Mouse (Mus musculus) frontal cortex, postnatal 36 days (tissue): ENCODE results near the gene Gm11437.

ENCODE experiments used
- DNase-seq, 2 experiments: peaks; one replicate each; pipeline ENCODE4 v3.0.0; 2022; ENCODE audit warnings: low spot score in 2 of 2

The Gm11437 gene

GRCm38 (mm10) chr11:84167046-84167526 lies at the start of gene Gm11437:
Gene Gm11437 (minus strand): TSS chr11:84167476.
- DNase-seq: no peak

GRCm38 (mm10) chr11:84210876-84211275 lies 43.6 kb upstream of the Gm11437 start:
- no peak for DNase-seq

- no peak for DNase-seq
These were observed 38.5 kb upstream of the Gm11437 start for GRCm38 (mm10) chr11:84205776-84206175.

- peak; percentile 17 to 40 for DNase-seq
These were observed 30.5 kb upstream of the Gm11437 start for GRCm38 (mm10) chr11:84197607-84198402.

- no peak for DNase-seq
These were observed 27.5 kb upstream of the Gm11437 start for GRCm38 (mm10) chr11:84194751-84195150.

GRCm38 (mm10) chr11:84193249-84193648 lies 26.0 kb upstream of the Gm11437 start:
- DNase-seq: no peak

- DNase-seq: no peak
These were observed 23.4 kb upstream of the Gm11437 start for GRCm38 (mm10) chr11:84190581-84191233.

GRCm38 (mm10) chr11:84188530-84188929 lies 21.3 kb upstream of the Gm11437 start:
- DNase-seq: no peak

GRCm38 (mm10) chr11:84181286-84181685 lies 14.0 kb upstream of the Gm11437 start:
- no peak for DNase-seq

- peak; percentile 75 for DNase-seq
These were observed 12.8 kb upstream of the Gm11437 start for GRCm38 (mm10) chr11:84179954-84180598.

- DNase-seq: peak; percentile 88 to 93
These were observed 12.1 kb upstream of the Gm11437 start for GRCm38 (mm10) chr11:84179226-84179953.

- DNase-seq: no peak
These were observed 11.3 kb upstream of the Gm11437 start for GRCm38 (mm10) chr11:84178571-84178970.

- no peak for DNase-seq
These were observed 5.5 kb upstream of the Gm11437 start for GRCm38 (mm10) chr11:84172539-84173435.

- DNase-seq: peak; percentile 30 to 61
These were observed 1.5 kb upstream of the Gm11437 start for GRCm38 (mm10) chr11:84168701-84169288.

GRCm38 (mm10) chr11:84164561-84164960 lies 2.7 kb downstream of the Gm11437 start:
- DNase-seq: no peak

- no peak for DNase-seq
These were observed 3.2 kb downstream of the Gm11437 start for GRCm38 (mm10) chr11:84164123-84164522.

GRCm38 (mm10) chr11:84156535-84157262 lies 10.6 kb downstream of the Gm11437 start:
- DNase-seq: no peak

GRCm38 (mm10) chr11:84150884-84151283 lies 16.4 kb downstream of the Gm11437 start:
- DNase-seq: no peak

GRCm38 (mm10) chr11:84146081-84146480 lies 21.2 kb downstream of the Gm11437 start:
- no peak for DNase-seq
